Mouse (Mus musculus): ENCODE measurements around the gene Mrps14.

Mrps14 gene

DNA sequence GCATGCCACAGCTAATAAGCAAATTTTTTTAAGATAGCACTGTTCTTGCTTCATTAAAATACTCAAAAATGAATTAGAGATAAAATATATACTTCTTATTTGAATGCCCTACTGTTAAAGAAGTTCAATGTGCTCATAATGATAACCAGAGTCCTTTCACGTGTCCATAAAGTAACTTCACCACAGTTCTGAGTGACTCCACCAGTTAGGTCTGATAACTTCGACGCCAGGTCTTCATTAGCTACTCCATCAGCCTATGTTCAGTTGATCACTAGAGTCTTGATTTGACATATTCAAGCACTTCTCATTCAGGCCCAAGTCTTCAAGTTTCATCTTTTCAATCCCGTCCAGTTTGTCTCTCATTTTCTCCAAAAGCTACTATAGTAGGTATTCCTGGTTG is 32.2 kb downstream of the Mrps14 start:
- no peak for DNase-seq (ENCODE audit: low read depth, low spot score)

DNA sequence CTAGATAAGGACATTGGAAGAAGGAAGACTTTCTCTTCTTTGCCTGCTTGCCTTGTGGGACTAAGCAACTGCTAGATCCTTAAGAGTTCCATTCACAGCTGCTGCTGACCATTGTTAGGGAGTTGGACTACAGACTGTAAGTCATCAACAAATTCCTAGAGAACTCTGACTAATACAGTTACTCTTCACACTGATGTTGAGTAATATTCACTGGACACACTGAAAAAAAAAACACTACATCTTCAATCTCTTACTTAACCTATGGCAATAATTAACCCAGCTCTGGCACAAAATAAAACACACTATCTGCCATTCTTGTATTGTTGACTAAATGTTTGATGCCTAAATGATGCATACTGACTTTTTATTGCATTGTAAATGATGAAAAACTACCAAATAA is 32.8 kb downstream of the Mrps14 start:
- no peak for DNase-seq (ENCODE audit: low read depth, low spot score)

GRCm38 (mm10) chr1:160231013-160231412 is 36.0 kb downstream of the Mrps14 start:
- DNase-seq (ENCODE audit: low read depth, low spot score): no peak

DNA sequence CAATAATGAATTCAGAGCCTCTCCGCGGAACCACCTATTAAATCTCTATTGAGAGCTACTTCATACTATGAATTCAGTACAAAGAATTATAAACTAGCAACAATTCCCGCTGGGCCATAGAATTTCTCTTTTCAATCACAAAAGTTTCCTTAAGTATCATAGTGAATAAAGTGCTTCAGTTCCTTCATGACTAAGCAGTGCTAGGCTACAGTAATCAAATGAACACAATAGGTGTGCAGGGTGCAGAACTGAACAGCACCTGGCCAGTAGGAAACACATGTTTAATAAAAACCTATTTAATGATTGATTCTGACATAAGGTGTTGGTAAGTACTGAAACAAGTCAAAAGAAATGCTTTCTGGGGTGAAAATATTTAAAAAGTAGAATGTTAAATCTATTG is 37.1 kb downstream of the Mrps14 start:
- no peak for DNase-seq (ENCODE audit: low read depth, low spot score)

DNA sequence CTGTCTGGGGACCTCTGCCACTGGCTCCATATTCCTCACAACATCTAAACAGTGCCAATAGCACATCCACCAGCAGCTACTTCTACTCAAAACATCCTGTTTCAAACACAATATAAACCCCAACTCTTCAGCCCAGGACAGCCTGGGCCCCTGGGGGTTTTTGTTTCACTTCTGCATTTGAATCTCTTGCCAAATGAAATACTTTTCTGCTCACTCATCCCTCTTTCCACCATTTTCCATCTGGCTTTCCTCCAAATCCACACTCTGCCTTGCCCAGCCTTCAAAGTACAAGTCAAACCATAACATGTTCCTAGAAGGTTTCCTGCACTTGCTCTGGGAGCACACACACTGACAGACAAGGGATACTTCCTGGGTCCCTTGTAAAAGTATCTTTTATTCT is 38.9 kb downstream of the Mrps14 start:
- DNase-seq (ENCODE audit: low read depth, low spot score): no peak

- DNase-seq (ENCODE audit: low read depth, low spot score): no peak
These were observed 43.0 kb downstream of the Mrps14 start for GRCm38 (mm10) chr1:160237981-160238380.

DNA sequence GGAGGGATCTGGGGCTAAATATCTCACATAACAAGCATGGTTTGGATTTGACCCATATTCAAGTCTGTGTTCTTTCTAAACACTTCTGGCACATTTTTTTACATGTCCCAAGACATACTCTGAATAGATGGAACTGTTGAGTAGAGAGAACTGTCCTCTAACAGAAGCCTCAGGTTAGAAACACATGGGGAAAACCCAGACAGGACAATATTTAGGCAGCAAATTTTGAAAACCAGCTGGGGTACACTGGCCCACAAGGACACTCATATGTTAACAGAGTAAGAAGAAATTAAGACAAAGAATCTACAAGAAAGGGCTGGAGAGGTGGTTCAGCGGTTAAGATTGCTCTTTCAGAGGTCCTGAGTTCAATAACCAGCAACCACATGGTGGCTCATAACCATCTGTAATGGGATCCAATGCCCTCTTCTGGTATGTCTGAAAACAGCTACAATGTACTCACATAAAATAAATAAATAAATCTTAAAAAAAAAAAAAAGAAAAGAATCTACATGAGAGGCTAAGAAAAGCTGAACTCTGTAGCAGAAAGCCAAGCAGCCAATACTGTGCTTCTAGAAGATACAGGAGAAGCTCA is 43.9 kb downstream of the Mrps14 start:
- DNase-seq (ENCODE audit: low read depth, low spot score): no peak

GRCm38 (mm10) chr1:160240091-160240490 is 45.1 kb downstream of the Mrps14 start:
- no peak for DNase-seq (ENCODE audit: low read depth, low spot score)

DNA sequence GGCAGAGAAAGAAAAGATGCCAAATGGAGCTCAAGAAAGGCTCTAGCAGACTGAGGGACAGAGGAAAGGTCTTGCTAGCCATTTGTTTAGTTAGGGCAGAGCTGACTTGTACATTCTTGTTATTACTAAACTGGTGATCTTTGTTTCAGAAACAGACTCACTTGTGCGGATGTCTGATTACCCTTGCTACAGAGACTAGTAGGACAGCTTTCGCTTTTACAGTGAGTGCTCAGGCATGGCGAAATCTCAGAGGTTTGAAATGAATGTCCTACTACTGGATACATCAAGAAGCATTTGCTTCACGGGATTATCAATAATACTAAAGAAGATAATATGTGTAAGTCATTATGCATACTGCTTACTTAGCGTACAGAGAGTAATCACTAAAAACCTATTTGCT is 49.7 kb downstream of the Mrps14 start:
- no peak for DNase-seq (ENCODE audit: low read depth, low spot score)

DNA sequence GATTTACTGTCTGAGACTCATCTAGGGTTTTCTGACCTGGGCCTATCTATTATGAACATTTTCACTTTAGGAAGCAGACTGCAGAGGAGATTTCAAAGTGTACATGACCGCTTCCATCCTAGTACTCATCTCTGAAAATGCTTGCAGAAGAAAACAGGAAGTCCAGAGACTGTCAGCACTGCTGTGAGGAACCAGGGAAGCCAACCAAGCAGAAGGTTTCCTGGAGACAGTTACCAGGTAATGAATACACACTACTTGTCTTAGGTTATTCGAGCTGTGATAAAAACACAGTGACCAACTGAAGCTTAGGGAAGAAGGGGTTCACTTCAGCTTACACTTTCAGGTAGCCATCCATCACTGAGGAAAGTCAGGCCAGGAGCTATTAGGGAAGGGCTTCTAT is 50.9 kb downstream of the Mrps14 start:
- no peak for DNase-seq (ENCODE audit: low read depth, low spot score)

GRCm38 (mm10) chr1:160246844-160247243 is 51.8 kb downstream of the Mrps14 start:
- DNase-seq (ENCODE audit: low read depth, low spot score): no peak

DNA sequence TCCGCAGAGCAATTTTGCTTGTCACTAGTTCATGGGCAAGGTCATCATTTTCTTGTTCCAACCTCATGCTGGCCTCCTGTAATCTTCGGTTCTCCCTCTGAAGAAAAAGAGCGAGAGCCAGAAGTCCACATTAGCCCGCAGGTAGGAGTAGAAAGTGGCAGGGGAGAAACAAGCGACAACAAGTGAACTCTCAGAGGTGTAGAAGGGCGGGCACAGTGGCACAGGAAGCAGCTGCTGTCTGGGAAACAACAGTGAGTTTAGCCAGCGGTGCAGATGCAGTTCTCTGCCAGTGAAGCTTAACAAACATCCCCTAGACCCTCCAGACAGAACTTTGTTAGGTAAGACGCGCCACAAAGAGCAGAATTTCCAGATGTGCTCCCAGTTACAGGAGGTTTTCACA is 52.5 kb downstream of the Mrps14 start:
- DNase-seq (ENCODE audit: low read depth, low spot score): no peak

DNA sequence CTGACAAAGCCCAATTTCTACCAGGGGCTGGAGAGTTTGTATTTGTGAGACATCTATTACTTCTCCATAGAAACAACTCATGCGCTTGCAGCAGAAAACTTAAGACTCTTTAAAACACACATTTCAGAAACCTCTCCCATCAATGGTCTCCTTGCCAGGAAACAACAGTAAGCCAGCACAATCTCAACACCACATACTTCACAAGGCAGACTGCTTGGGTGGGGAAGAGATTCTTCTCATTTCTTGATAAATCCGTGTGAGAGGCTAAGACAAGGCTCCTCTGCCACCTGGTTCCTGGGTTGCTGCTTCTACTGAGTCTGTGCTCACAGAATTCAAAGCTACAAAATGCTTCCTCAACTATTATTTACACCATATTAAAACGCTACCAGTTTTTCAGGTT is 54.8 kb downstream of the Mrps14 start:
- DNase-seq (ENCODE audit: low read depth, low spot score): no peak

DNA sequence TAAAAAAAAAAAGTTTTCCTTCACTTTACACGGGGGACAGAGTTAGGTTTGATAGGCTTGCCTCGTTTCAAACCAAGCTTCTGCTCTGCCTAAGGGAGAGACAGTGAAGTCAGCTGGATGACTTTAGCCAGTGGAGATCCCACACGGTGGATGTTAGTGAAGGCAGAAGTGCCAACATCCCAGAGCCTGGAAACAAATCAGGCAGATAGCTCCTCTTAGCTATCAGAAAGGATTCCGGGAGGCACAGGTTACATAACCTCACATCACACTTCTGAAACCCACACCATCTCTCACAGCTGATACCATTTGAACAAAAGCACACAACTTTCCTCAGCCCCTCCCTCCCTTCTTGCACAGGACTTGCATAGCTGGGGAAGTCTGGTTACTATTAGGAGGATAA is 55.8 kb downstream of the Mrps14 start:
- DNase-seq (ENCODE audit: low read depth, low spot score): no peak

GRCm38 (mm10) chr1:160251388-160252007 is 56.5 kb downstream of the Mrps14 start:
- no peak for DNase-seq (ENCODE audit: low read depth, low spot score)

Measured in WW6 (cell line).